Mouse (Mus musculus) embryonic facial prominence, embryonic 11.5 days (tissue): ENCODE results near the gene Gm7544. TPM values are rescaled to one million over a fixed set of nuclear protein-coding genes. Genes with fewer than 3 reads are reported as not detected.
"Not testable (repeated sequence)": the region's sequence is repeated elsewhere in the genome, so short reads cannot be mapped to it uniquely, and the experiment has no call there.

ENCODE experiments used
- ATAC-seq: fragments of 200-750 bp; cut with Nextera tagmentation; replicated peaks from 2 replicates; pipeline ENCODE4 v1.8.0; 2017; ENCODE audit warnings: low read depth; ENCODE audit not compliant: insufficient number of reproducible peaks, low FRiP score, low TSS enrichment
- DNase-seq: peaks from one replicate; pipeline ENCODE4 v3.0.0-alpha.2; 2015; ENCODE audit warnings: low spot score
- H3K27ac ChIP-seq: fragments of 300-500 bp; sonication (generic); replicated peaks from 2 replicates; pipeline ENCODE4 v1.5.1; 2014; ENCODE audit warnings: mild to moderate bottlenecking, low read depth, low read length, control low read depth
- H3K27me3 ChIP-seq: fragments of 300-500 bp; sonication (generic); 2 replicates; pipeline ENCODE4 v1.6.1; 2014; ENCODE audit warnings: mild to moderate bottlenecking, low read length, moderate library complexity, mixed read lengths; ENCODE audit not compliant: control insufficient read depth, insufficient read depth
- H3K36me3 ChIP-seq: fragments of 300-500 bp; sonication (generic); replicated peaks from 2 replicates; pipeline ENCODE4 v1.6.1; 2014; ENCODE audit warnings: low read depth, mild to moderate bottlenecking, low read length, moderate library complexity, mixed read lengths; ENCODE audit not compliant: control insufficient read depth, insufficient read depth
- H3K4me1 ChIP-seq: fragments of 300-500 bp; sonication (generic); 2 replicates; pipeline ENCODE4 v1.6.1; 2014; ENCODE audit warnings: low read length, mixed read lengths; ENCODE audit not compliant: control insufficient read depth, insufficient read depth
- H3K4me2 ChIP-seq: fragments of 300-500 bp; sonication (generic); 2 replicates; pipeline ENCODE4 v1.6.1; 2014; ENCODE audit warnings: low read depth, mild to moderate bottlenecking, control low read depth, low read length, moderate library complexity
- H3K4me3 ChIP-seq: fragments of 300-500 bp; sonication (generic); 2 replicates; pipeline ENCODE4 v1.5.1; 2014; ENCODE audit warnings: low read depth, low read length, control low read depth
- H3K9ac ChIP-seq: fragments of 300-500 bp; sonication (generic); replicated peaks from 2 replicates; pipeline ENCODE4 v1.6.1; 2014; ENCODE audit warnings: mild to moderate bottlenecking, control low read depth, low read length
- H3K9me3 ChIP-seq: fragments of 300-500 bp; sonication (generic); replicated peaks from 2 replicates; pipeline ENCODE4 v1.6.1; 2016; ENCODE audit warnings: mild to moderate bottlenecking, low read length, inconsistent platforms, mixed read lengths; ENCODE audit not compliant: control insufficient read depth
- WGBS: fragments of 180-500 bp; shearing (Covaris S2); extraction: QIAGEN DNeasy Blood & Tissue Kit; methylation state at CpG from one replicate; pipeline ENCODE4 v1.1.7; 2014; 5-methylcytosine and 5-hydroxymethylcytosine counted together
- polyA plus RNA-seq: library from polyadenylated mRNA; unstranded; fragments of >200 nt; fragmentation: Nextera tagmentation; extraction: Ambion mirVana; gene quantifications from 2 replicates; pipeline ENCODE4 v1.2.1, GENCODE M21; 2014

Gene Gm7544
- not detected in 2 replicates for polyA plus RNA-seq

GRCm38 (mm10) chr1:82955913-82956312, at the start of gene Gm7544:
Gene Gm7544, minus strand, starts transcription at chr1:82956013.
- H3K4me2 ChIP-seq, H3K9ac ChIP-seq, ATAC-seq, DNase-seq, H3K27me3 ChIP-seq, H3K36me3 ChIP-seq, H3K9me3 ChIP-seq, H3K27ac ChIP-seq, H3K4me3 ChIP-seq, H3K4me1 ChIP-seq: not testable (repeated sequence)

- H3K4me1 ChIP-seq: not testable (repeated sequence)
Measured at GRCm38 (mm10) chr1:83000306-83000705, 44.5 kb upstream of the Gm7544 start, which contains the start of gene Gm47959. Gene Gm47959, plus strand, starts transcription at chr1:83000548.

GRCm38 (mm10) chr1:82993947-82994346, 38.1 kb upstream of the Gm7544 start:
- H3K27ac ChIP-seq: no peak overlapping the region
- H3K27me3 ChIP-seq: no peaks in the 10 kb centered on the region
- WGBS: 82% methylated on average over 3 of the region's 3 CpGs
- no peak overlapping the region for H3K9ac ChIP-seq
- ATAC-seq: no peak
- H3K36me3 ChIP-seq: no peaks in the 10 kb centered on the region
- no peaks in the 10 kb centered on the region for H3K4me1 ChIP-seq
- H3K9me3 ChIP-seq: no peaks in the 10 kb centered on the region
- no peak overlapping the region for H3K4me2 ChIP-seq
- DNase-seq: no peak
- H3K4me3 ChIP-seq: no peak overlapping the region

More at GRCm38 (mm10) chr1:83000306-83000705, 44.5 kb upstream of the Gm7544 start, which contains the start of gene Gm47959:
- H3K27ac ChIP-seq, H3K27me3 ChIP-seq, ATAC-seq, H3K4me2 ChIP-seq, H3K4me3 ChIP-seq, DNase-seq, H3K36me3 ChIP-seq, H3K9ac ChIP-seq, H3K9me3 ChIP-seq: not testable (repeated sequence)
- WGBS: 97% methylated on average over 6 of the region's 9 CpGs

- H3K4me1 ChIP-seq: no peaks in the 10 kb centered on the region
- no peaks in the 10 kb centered on the region for H3K27me3 ChIP-seq
- no peak for ATAC-seq
- no peak overlapping the region for H3K4me2 ChIP-seq
- no peak for DNase-seq
- no peak overlapping the region for H3K27ac ChIP-seq
- H3K9ac ChIP-seq: no peak overlapping the region
- no peaks in the 10 kb centered on the region for H3K9me3 ChIP-seq
- no peaks in the 10 kb centered on the region for H3K36me3 ChIP-seq
- 88% methylated on average over 6 of the region's 6 CpGs for WGBS
- no peak overlapping the region for H3K4me3 ChIP-seq
Measured at GRCm38 (mm10) chr1:82992093-82992492, 36.3 kb upstream of the Gm7544 start.

- Histone ChIP-seq H3K27ac (no peak overlapping the region), H3K4me2 (no peak overlapping the region), H3K36me3 (no peaks in the 10 kb centered on the region), H3K4me1 (no peaks in the 10 kb centered on the region), H3K4me3 (no peak overlapping the region), H3K9ac (no peak overlapping the region), H3K9me3 (no peaks in the 10 kb centered on the region), H3K27me3 (no peaks in the 10 kb centered on the region)
- ATAC-seq (no peak), DNase-seq (no peak)
- WGBS: 82% methylated on average over 3 of the region's 3 CpGs
Measured at GRCm38 (mm10) chr1:82991596-82991995, 35.8 kb upstream of the Gm7544 start.

- no peaks in the 10 kb centered on the region for H3K36me3 ChIP-seq
- no peaks in the 10 kb centered on the region for H3K4me1 ChIP-seq
- no peak overlapping the region for H3K27ac ChIP-seq
- H3K4me3 ChIP-seq: no peak overlapping the region
- no peaks in the 10 kb centered on the region for H3K27me3 ChIP-seq
- WGBS: 77% methylated on average over 4 of the region's 4 CpGs
- H3K9me3 ChIP-seq: no peaks in the 10 kb centered on the region
- DNase-seq (no peak), ATAC-seq (no peak)
- no peak overlapping the region for H3K9ac ChIP-seq
- H3K4me2 ChIP-seq: no peak overlapping the region
Measured at GRCm38 (mm10) chr1:82991062-82991461, 35.2 kb upstream of the Gm7544 start.

GRCm38 (mm10) chr1:82987530-82988198, 31.9 kb upstream of the Gm7544 start:
- H3K9ac ChIP-seq: no peak overlapping the region
- no peak overlapping the region for H3K4me2 ChIP-seq
- no peak overlapping the region for H3K27ac ChIP-seq
- H3K27me3 ChIP-seq: no peaks in the 10 kb centered on the region
- H3K9me3 ChIP-seq: peaks cover 3% of the 10 kb centered on the region; the same call in 1 of the 2 replicates
- DNase-seq: peak; percentile 84
- 32% methylated on average over 4 of the region's 4 CpGs for WGBS
- ATAC-seq: 0 out of 2 replicates have a peak, but pooled peaks have one; percentile 67
- no peak overlapping the region for H3K4me3 ChIP-seq
- no peaks in the 10 kb centered on the region for H3K36me3 ChIP-seq
- no peaks in the 10 kb centered on the region for H3K4me1 ChIP-seq

- Histone ChIP-seq H3K9ac (no peak overlapping the region), H3K36me3 (no peaks in the 10 kb centered on the region), H3K4me3 (no peak overlapping the region), H3K4me2 (no peak overlapping the region), H3K9me3 (peaks cover 3% of the 10 kb centered on the region; the same call in 1 of the 2 replicates), H3K27ac (no peak overlapping the region), H3K4me1 (no peaks in the 10 kb centered on the region), H3K27me3 (no peaks in the 10 kb centered on the region)
- no peak for ATAC-seq
- DNase-seq: no peak
- 92% methylated on average over 6 of the region's 6 CpGs for WGBS
Measured at GRCm38 (mm10) chr1:82986738-82987137, 30.9 kb upstream of the Gm7544 start.
